Mouse (Mus musculus) heart, postnatal 0 days (tissue): ENCODE measurements around the gene Slain2. TPM values are rescaled to one million over a fixed set of nuclear protein-coding genes. Genes with fewer than 3 reads are reported as not detected.

Experiments
- ATAC-seq: fragments of 200-750 bp; cut with Nextera tagmentation; 2 replicates; pipeline ENCODE4 v1.8.0; 2017; ENCODE audit warnings: low read depth, moderate number of reproducible peaks, moderate library complexity; ENCODE audit not compliant: insufficient read depth
- DNase-seq: peaks from one replicate; pipeline ENCODE4 v3.0.0-alpha.2; 2016; ENCODE audit warnings: low spot score
- H3K27ac ChIP-seq: fragments of 300-500 bp; sonication (generic); 2 replicates; pipeline ENCODE4 v1.5.1; 2014; ENCODE audit warnings: low read depth, mild to moderate bottlenecking
- H3K27me3 ChIP-seq: fragments of 300-500 bp; sonication (generic); 2 replicates; pipeline ENCODE4 v1.6.1; 2014; ENCODE audit warnings: low read length, mixed read lengths; ENCODE audit not compliant: control insufficient read depth, insufficient read depth
- H3K36me3 ChIP-seq: fragments of 300-500 bp; sonication (generic); replicated peaks from 2 replicates; pipeline ENCODE4 v1.6.1; 2014; ENCODE audit warnings: low read length, mixed read lengths; ENCODE audit not compliant: control insufficient read depth, insufficient read depth
- H3K4me1 ChIP-seq: fragments of 300-500 bp; sonication (generic); 2 replicates; pipeline ENCODE4 v1.6.1; 2014; ENCODE audit warnings: antibody characterized with exemption; ENCODE audit not compliant: control insufficient read depth, insufficient read depth
- H3K4me2 ChIP-seq: fragments of 300-500 bp; sonication (generic); 2 replicates; pipeline ENCODE4 v1.6.1; 2014; ENCODE audit warnings: low read depth, mild to moderate bottlenecking, low read length, moderate library complexity
- H3K4me3 ChIP-seq: fragments of 300-500 bp; sonication (generic); 2 replicates; pipeline ENCODE4 v1.5.1; 2014; ENCODE audit warnings: low read depth, low read length
- H3K9ac ChIP-seq: fragments of 300-500 bp; sonication (generic); replicated peaks from 2 replicates; pipeline ENCODE4 v1.6.1; 2014; ENCODE audit warnings: low read depth, low read length, mixed read lengths
- H3K9me3 ChIP-seq: fragments of 300-500 bp; sonication (generic); replicated peaks from 2 replicates; pipeline ENCODE4 v1.6.1; 2016; ENCODE audit warnings: low read length; ENCODE audit not compliant: control insufficient read depth
- CTCF ChIP-seq: IDR thresholded peaks from 2 replicates; pipeline ENCODE4 v1.5.1; 2016; ENCODE audit warnings: antibody characterized with exemption, control low read depth, low read depth
- EP300 ChIP-seq: IDR thresholded peaks from 2 replicates; pipeline ENCODE4 v1.6.1; 2016; ENCODE audit warnings: antibody characterized with exemption, low read depth
- WGBS: fragments of 180-500 bp; shearing (Covaris S2); extraction: QIAGEN DNeasy Blood & Tissue Kit; methylation state at CpG from one replicate; pipeline ENCODE4 v1.1.7; 2014; 5-methylcytosine and 5-hydroxymethylcytosine counted together
- polyA plus RNA-seq: library from polyadenylated mRNA; unstranded; fragments of >200 nt; fragmentation: Nextera tagmentation; extraction: Ambion mirVana; gene quantifications from 2 replicates; pipeline ENCODE4 v1.2.1, GENCODE M21; 2015
- total RNA-seq: library from RNA; depleted of rRNA; stranded (reverse); fragments of >200 nt; gene quantifications from 2 replicates; pipeline ENCODE4 v1.2.3, GENCODE M21; 2014; ENCODE audit warnings: low replicate concordance; rRNA removed

Gene Slain2
- 80.9 and 85.3 TPM in 2 replicates for total RNA-seq
- polyA plus RNA-seq = 19.8 and 20.0 TPM in 2 replicates

DNA sequence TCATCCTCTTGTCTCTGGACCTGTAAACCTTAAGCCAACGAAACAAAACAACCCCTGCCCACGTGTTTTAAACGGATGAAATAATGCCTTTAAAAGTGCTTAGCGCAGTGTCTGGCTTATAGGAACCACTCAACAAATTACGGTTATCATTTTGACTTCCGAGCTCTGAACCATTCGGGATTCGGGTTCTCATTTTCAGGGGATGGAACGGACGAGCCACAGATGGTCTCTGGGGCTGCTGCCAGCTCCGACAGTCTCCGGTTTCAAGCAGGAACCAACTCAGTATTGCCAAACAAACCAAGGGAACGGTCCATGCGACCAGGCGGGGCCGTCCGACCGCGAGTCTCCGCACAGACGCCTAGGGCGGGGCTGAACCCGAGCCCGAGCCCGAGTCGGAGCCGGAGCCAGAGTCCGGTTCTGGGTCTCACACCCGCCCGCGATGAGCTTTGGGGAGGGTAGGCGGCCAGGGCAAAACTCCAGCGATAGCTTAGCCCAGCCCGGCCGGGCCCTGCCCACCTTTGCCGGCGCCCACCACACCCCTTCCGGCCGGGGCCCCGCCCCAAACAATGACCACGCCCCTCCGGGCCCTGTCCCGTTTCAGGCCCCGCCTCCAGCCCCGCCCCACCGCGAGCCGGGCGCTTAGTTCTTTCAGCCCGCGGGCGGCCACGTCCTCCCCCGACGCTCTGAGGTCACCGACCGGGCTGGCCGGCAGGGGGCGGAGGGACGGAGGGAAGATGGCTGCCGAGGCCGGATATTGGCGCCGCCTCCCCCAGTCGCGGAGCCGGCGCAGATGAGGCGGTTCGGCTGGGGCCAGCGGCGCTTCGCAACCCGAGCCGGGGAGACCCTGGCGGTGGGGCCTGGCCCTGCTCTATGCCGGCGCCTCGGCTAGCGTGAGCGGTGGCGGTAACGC is at the start of gene Slain2:
TSS of gene Slain2 (plus strand) at position 657 of the 910 bp plus-strand sequence.
- H3K36me3 ChIP-seq = no peaks in the 10 kb centered on the region
- ATAC-seq (peak; percentile 92), DNase-seq (peak; percentile 96)
- peak within 1 kb of the TSS; percentile 95 for H3K4me3 ChIP-seq
- no peaks in the 10 kb centered on the region for H3K27me3 ChIP-seq
- H3K4me2 ChIP-seq = peak within 1 kb of the TSS; percentile 80
- under 1% methylated on average over 67 of the region's 83 CpGs for WGBS
- H3K27ac ChIP-seq = peak within 1 kb of the TSS; percentile 99
- H3K4me1 ChIP-seq = peaks cover 36% of the 10 kb centered on the region
- no peaks in the 10 kb centered on the region for H3K9me3 ChIP-seq
- H3K9ac ChIP-seq = peak within 1 kb of the TSS; percentile 99
- peak; percentile 88; the same call in 1 of the 2 replicates for TF ChIP-seq EP300
- TF ChIP-seq CTCF = peak; percentile 78

DNA sequence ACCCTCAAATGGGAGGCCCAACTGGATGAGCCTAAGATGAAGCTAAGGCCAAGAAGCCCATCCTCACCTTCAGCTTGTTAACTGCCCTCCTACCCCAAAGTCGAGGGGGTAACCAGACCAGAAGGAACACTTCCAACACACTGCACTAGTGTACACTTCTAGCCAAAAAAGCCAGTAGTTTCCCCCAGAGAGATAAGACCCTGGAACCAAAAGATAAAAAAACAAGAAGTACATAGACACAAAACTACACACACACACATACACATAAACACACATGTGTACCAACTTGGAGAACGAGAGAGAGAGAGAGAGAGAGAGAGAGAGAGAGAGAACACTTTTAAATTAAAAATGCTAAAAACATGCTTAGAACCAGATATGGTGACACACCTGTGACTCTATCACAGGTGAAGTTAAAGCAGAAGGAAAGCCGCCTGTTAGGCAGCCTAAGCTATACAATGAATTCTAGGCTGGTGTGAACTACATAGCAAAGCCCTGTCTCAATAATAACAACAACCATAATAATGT is 49.4 kb upstream of the Slain2 start:
- no peak overlapping the region for H3K27ac ChIP-seq
- DNase-seq = no peak
- no peak for ATAC-seq
- H3K4me2 ChIP-seq = no peak overlapping the region
- peaks cover 4% of the 10 kb centered on the region; the same call in 1 of the 2 replicates for H3K9me3 ChIP-seq
- H3K9ac ChIP-seq = no peak overlapping the region
- H3K27me3 ChIP-seq = no peaks in the 10 kb centered on the region
- H3K4me1 ChIP-seq = peaks cover 29% of the 10 kb centered on the region
- H3K36me3 ChIP-seq = peaks cover 3% of the 10 kb centered on the region; the same call in 1 of the 2 replicates
- no peak for TF ChIP-seq EP300
- TF ChIP-seq CTCF = no peak
- WGBS = 79% methylated on average over 3 of the region's 3 CpGs
- no peak overlapping the region for H3K4me3 ChIP-seq

DNA sequence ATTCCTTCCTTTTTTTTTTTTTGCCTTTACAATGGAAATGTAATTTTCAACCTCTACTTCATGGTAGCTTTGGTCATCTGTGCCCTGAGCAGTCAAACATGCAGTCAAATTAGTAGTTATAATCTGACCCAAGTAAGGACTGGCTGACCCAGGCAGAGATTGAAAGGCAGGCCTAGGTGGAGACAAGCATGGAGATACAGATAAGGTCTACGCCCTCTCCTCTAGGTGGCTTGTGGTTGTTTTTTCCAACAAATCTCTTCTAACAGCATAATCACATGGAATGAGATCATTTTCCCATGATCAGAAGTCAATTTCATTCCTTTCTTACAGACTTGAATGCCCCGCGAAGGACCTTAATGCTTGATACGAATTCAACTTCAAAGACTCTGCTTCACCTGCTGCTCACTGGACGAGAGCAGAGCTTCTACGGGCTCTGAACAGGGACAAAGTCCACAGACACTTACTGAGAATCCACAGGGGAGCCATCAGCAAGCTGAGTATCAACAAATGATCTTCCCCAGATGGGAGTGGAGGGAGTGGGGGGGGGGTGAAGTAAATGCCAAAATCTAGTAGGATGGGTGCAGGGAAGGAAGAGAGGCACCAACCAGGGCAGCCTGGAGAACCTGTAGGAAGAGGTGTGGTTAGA is 47.7 kb upstream of the Slain2 start:
- no peaks in the 10 kb centered on the region for H3K27me3 ChIP-seq
- TF ChIP-seq CTCF (no peak), EP300 (no peak)
- H3K9me3 ChIP-seq = no peaks in the 10 kb centered on the region
- peak overlapping the region; percentile 94 for H3K4me2 ChIP-seq
- peaks cover 29% of the 10 kb centered on the region for H3K4me1 ChIP-seq
- H3K27ac ChIP-seq = no peak overlapping the region
- peak overlapping the region; percentile 1; the same call in 1 of the 2 replicates for H3K4me3 ChIP-seq
- 69% methylated on average over 6 of the region's 6 CpGs for WGBS
- no peak overlapping the region for H3K9ac ChIP-seq
- ATAC-seq (no peak), DNase-seq (no peak)
- H3K36me3 ChIP-seq = no peaks in the 10 kb centered on the region

DNA sequence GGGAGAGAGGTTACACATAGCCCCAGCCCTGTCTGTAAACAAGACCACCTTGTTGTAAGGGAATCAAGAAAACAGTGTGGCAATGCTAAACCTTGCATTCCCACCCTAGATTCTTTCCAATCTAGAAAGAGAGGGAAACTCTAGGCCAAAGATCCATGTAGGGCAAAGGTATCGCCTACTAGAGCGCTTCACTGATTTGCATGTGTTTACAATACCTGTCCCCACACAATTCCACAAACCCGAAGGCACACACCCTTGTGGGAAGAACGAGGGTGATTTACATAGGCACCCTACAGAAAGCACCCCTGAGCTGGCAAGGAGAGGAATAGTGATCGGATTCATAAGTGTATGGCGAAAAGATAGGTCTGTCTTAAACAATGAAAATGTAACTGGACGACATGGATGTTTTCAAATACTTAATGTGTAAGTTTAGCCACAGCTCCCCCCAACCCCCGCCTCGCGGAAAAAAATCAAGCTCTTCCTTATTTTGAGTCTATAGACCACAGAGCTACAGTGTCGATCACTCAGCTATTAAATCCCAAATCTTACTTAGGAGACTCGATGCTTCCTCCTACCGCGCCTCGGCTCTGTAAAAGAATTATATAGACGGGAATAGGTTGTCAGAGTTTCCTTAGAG is 47.0 kb upstream of the Slain2 start:
- TF ChIP-seq CTCF (no peak), EP300 (no peak)
- DNase-seq (no peak), ATAC-seq (no peak)
- Histone ChIP-seq H3K4me3 (peak overlapping the region; percentile 87), H3K27me3 (no peaks in the 10 kb centered on the region), H3K4me1 (peaks cover 29% of the 10 kb centered on the region), H3K4me2 (peak overlapping the region; percentile 94), H3K9me3 (no peaks in the 10 kb centered on the region), H3K9ac (peak overlapping the region; percentile 69), H3K36me3 (no peaks in the 10 kb centered on the region), H3K27ac (no peak overlapping the region)
- WGBS = 39% methylated on average over 16 of the region's 16 CpGs
